Mouse (Mus musculus) v-Abl transformed pro-B cells (cell line): ENCODE data around the gene Rundc1.
"Not testable (repeated sequence)": the region's sequence is repeated elsewhere in the genome, so short reads cannot be mapped to it uniquely, and the experiment has no call there.

Experiments
- in situ Hi-C, 2 experiments: fragments of 400-800 bp; cut with MboI; formaldehyde crosslinking; loops; one replicate each; pipeline ENCODE4 v1.15.1; 2025; ENCODE audit not compliant: unreplicated experiment in 2 of 2

Gene Rundc1

GRCm38 (mm10) chr11:101462583-101463440 is 37.9 kb downstream of the Rundc1 start:
- in situ Hi-C loops: loop anchor here (5.0 kb wide), 2 partner anchors 84 to 99 kb away; no protein-coding TSS in a partner anchor

GRCm38 (mm10) chr11:101464211-101465100 is 39.6 kb downstream of the Rundc1 start, which contains the start of gene Rnd2:
Rnd2 (plus strand) TSS chr11:101464999.
- in situ Hi-C loops: loop anchor here (5.0 kb wide), 2 partner anchors 83 to 98 kb away; no protein-coding TSS in a partner anchor

- in situ Hi-C loops: no loop called here
These were observed 40.4 kb downstream of the Rundc1 start for GRCm38 (mm10) chr11:101465101-101465868.

- in situ Hi-C loops: no loop called here
These were observed 41.1 kb downstream of the Rundc1 start, which contains the start of gene Vat1 for GRCm38 (mm10) chr11:101465869-101466551. Vat1 (minus strand) TSS chr11:101466230.

GRCm38 (mm10) chr11:101466552-101466950 is 41.7 kb downstream of the Rundc1 start:
- in situ Hi-C loops: not testable (repeated sequence)

- in situ Hi-C loops: no loop called here
These were observed 42.8 kb downstream of the Rundc1 start for GRCm38 (mm10) chr11:101467477-101468262.

GRCm38 (mm10) chr11:101468263-101468688 is 43.4 kb downstream of the Rundc1 start:
- in situ Hi-C loops: no loop called here

GRCm38 (mm10) chr11:101468731-101469130 is 43.8 kb downstream of the Rundc1 start:
- in situ Hi-C loops: no loop called here

GRCm38 (mm10) chr11:101469155-101469554 is 44.3 kb downstream of the Rundc1 start:
- in situ Hi-C loops: no loop called here

- in situ Hi-C loops: no loop called here
These were observed 45.3 kb downstream of the Rundc1 start for GRCm38 (mm10) chr11:101470206-101470605.

- in situ Hi-C loops: no loop called here
These were observed 47.0 kb downstream of the Rundc1 start for GRCm38 (mm10) chr11:101471926-101472325.

GRCm38 (mm10) chr11:101472336-101472735 is 47.5 kb downstream of the Rundc1 start:
- in situ Hi-C loops: no loop called here

GRCm38 (mm10) chr11:101473686-101474085 is 48.8 kb downstream of the Rundc1 start:
- in situ Hi-C loops: not testable (repeated sequence)

- in situ Hi-C loops: no loop called here
These were observed 49.4 kb downstream of the Rundc1 start for GRCm38 (mm10) chr11:101474298-101474697.

GRCm38 (mm10) chr11:101476361-101476760 is 51.5 kb downstream of the Rundc1 start:
- in situ Hi-C loops: not testable (repeated sequence)

GRCm38 (mm10) chr11:101477194-101477551 is 52.3 kb downstream of the Rundc1 start:
- in situ Hi-C loops: no loop called here

GRCm38 (mm10) chr11:101477552-101478211 is 52.8 kb downstream of the Rundc1 start:
- in situ Hi-C loops: no loop called here

GRCm38 (mm10) chr11:101479171-101479635 is 54.3 kb downstream of the Rundc1 start:
- in situ Hi-C loops: no loop called here
